Mouse (Mus musculus) forebrain, embryonic 14.5 days (tissue): ENCODE data around the gene Nova2. TPM values are rescaled to one million over a fixed set of nuclear protein-coding genes. Genes with fewer than 3 reads are reported as not detected.

Source experiments
- ATAC-seq: fragments of 200-750 bp; cut with Nextera tagmentation; 2 replicates; pipeline ENCODE4 v1.8.0; 2017; ENCODE audit warnings: mild to moderate bottlenecking, moderate library complexity
- DNase-seq: peaks from one replicate; pipeline ENCODE4 v3.0.0-alpha.2; 2015; ENCODE audit warnings: low spot score
- H3K27ac ChIP-seq: fragments of 300-500 bp; sonication (generic); 2 replicates; pipeline ENCODE4 v1.5.1; 2014; ENCODE audit warnings: low read depth, mild to moderate bottlenecking, control low read depth, low read length, moderate library complexity
- H3K27me3 ChIP-seq: fragments of 300-500 bp; sonication (generic); replicated peaks from 2 replicates; pipeline ENCODE4 v1.6.1; 2014; ENCODE audit warnings: low read length, control low read depth, mixed read lengths; ENCODE audit not compliant: control insufficient read depth, insufficient read depth
- H3K36me3 ChIP-seq: fragments of 300-500 bp; sonication (generic); 2 replicates; pipeline ENCODE4 v1.6.1; 2014; ENCODE audit warnings: low read length, control low read depth; ENCODE audit not compliant: control insufficient read depth, insufficient read depth
- H3K4me1 ChIP-seq: fragments of 300-500 bp; sonication (generic); 2 replicates; pipeline ENCODE4 v1.6.1; 2014; ENCODE audit warnings: antibody characterized with exemption, low read length, control low read depth; ENCODE audit not compliant: control insufficient read depth, insufficient read depth
- H3K4me2 ChIP-seq: fragments of 300-500 bp; sonication (generic); 2 replicates; pipeline ENCODE4 v1.6.1; 2014; ENCODE audit warnings: mild to moderate bottlenecking, control low read depth, low read length
- H3K4me3 ChIP-seq: fragments of 300-500 bp; sonication (generic); 2 replicates; pipeline ENCODE4 v1.5.1; 2014; ENCODE audit warnings: low read depth, low read length, control low read depth
- H3K9ac ChIP-seq: fragments of 300-500 bp; sonication (generic); 2 replicates; pipeline ENCODE4 v1.6.1; 2014; ENCODE audit warnings: mild to moderate bottlenecking, low read length, control low read depth, moderate library complexity
- H3K9me3 ChIP-seq: fragments of 300-500 bp; sonication (generic); replicated peaks from 2 replicates; pipeline ENCODE4 v1.6.1; 2016; ENCODE audit warnings: low read length, control low read depth, mixed read lengths; ENCODE audit not compliant: control insufficient read depth
- WGBS: fragments of 180-500 bp; shearing (Covaris S2); extraction: QIAGEN DNeasy Blood & Tissue Kit; methylation state at CpG from one replicate; pipeline ENCODE4 v1.1.7; 2014; 5-methylcytosine and 5-hydroxymethylcytosine counted together
- polyA plus RNA-seq: library from polyadenylated mRNA; unstranded; fragments of >200 nt; fragmentation: Nextera tagmentation; extraction: Ambion mirVana; gene quantifications from 2 replicates; pipeline ENCODE4 v1.2.1, GENCODE M21; 2014

Nova2 gene
- polyA plus RNA-seq, 1 experiment from 2014 or later, result 13.1 TPM

- 0% methylated on average over 1 of the region's 1 CpGs for WGBS
- peak; percentile 73 for DNase-seq
- Histone ChIP-seq H3K36me3 (peaks cover 35% of the 10 kb centered on the region), H3K4me3 (no peak overlapping the region), H3K27ac (peak overlapping the region; percentile 81), H3K27me3 (no peaks in the 10 kb centered on the region), H3K4me2 (peak overlapping the region; percentile 37), H3K9ac (peak overlapping the region; percentile 41; the same call in 1 of the 2 replicates), H3K4me1 (peaks cover 20% of the 10 kb centered on the region), H3K9me3 (no peaks in the 10 kb centered on the region)
- ATAC-seq, result peak; percentile 88
These were observed 16.7 kb downstream of the Nova2 start for GRCm38 (mm10) chr7:18942376-18942775.

GRCm38 (mm10) chr7:18942815-18943214 is 17.1 kb downstream of the Nova2 start:
- Histone ChIP-seq H3K9me3 (no peaks in the 10 kb centered on the region), H3K4me3 (no peak overlapping the region), H3K4me2 (no peak overlapping the region), H3K9ac (no peak overlapping the region), H3K27ac (peak overlapping the region; percentile 81), H3K36me3 (peaks cover 40% of the 10 kb centered on the region), H3K4me1 (peaks cover 22% of the 10 kb centered on the region), H3K27me3 (no peaks in the 10 kb centered on the region)
- ATAC-seq (peak; percentile 45), DNase-seq (no peak)
- 41% methylated on average over 9 of the region's 9 CpGs for WGBS

- Histone ChIP-seq H3K9ac (peak overlapping the region; percentile 2; the same call in 1 of the 2 replicates), H3K27ac (peak overlapping the region; percentile 92), H3K36me3 (peaks cover 48% of the 10 kb centered on the region), H3K4me1 (peaks cover 39% of the 10 kb centered on the region), H3K4me2 (no peak overlapping the region), H3K27me3 (no peaks in the 10 kb centered on the region), H3K9me3 (no peaks in the 10 kb centered on the region), H3K4me3 (no peak overlapping the region)
- no peak for ATAC-seq
- no peak for DNase-seq
- WGBS, result 49% methylated on average over 6 of the region's 6 CpGs
These were observed 22.5 kb downstream of the Nova2 start for GRCm38 (mm10) chr7:18948151-18948550.

GRCm38 (mm10) chr7:18949781-18950522 is 24.3 kb downstream of the Nova2 start:
- Histone ChIP-seq H3K9me3 (no peaks in the 10 kb centered on the region), H3K27me3 (no peaks in the 10 kb centered on the region), H3K36me3 (peaks cover 53% of the 10 kb centered on the region), H3K9ac (peak overlapping the region; percentile 29; the same call in 1 of the 2 replicates), H3K4me1 (peaks cover 37% of the 10 kb centered on the region), H3K27ac (peak overlapping the region; percentile 92), H3K4me3 (no peak overlapping the region), H3K4me2 (peak overlapping the region; percentile 35)
- DNase-seq, result peak; percentile 96
- 11% methylated on average over 12 of the region's 12 CpGs for WGBS
- ATAC-seq, result peak; percentile 93

- 14% methylated on average over 18 of the region's 18 CpGs for WGBS
- ATAC-seq (peak; percentile 49), DNase-seq (peak; percentile 85)
- Histone ChIP-seq H3K36me3 (peaks cover 51% of the 10 kb centered on the region), H3K9me3 (no peaks in the 10 kb centered on the region), H3K4me2 (peak overlapping the region; percentile 35), H3K27ac (peak overlapping the region; percentile 92), H3K9ac (peak overlapping the region; percentile 29; the same call in 1 of the 2 replicates), H3K4me1 (peaks cover 37% of the 10 kb centered on the region), H3K27me3 (no peaks in the 10 kb centered on the region), H3K4me3 (no peak overlapping the region)
These were observed 25.0 kb downstream of the Nova2 start for GRCm38 (mm10) chr7:18950523-18951315.

GRCm38 (mm10) chr7:18951397-18951796 is 25.7 kb downstream of the Nova2 start:
- H3K4me2 ChIP-seq, result peak overlapping the region; percentile 35
- no peaks in the 10 kb centered on the region for H3K27me3 ChIP-seq
- no peak overlapping the region for H3K4me3 ChIP-seq
- no peaks in the 10 kb centered on the region for H3K9me3 ChIP-seq
- peak overlapping the region; percentile 92 for H3K27ac ChIP-seq
- H3K36me3 ChIP-seq, result peaks cover 55% of the 10 kb centered on the region
- ATAC-seq (no peak), DNase-seq (no peak)
- 22% methylated on average over 15 of the region's 15 CpGs for WGBS
- H3K9ac ChIP-seq, result no peak overlapping the region; the same call in 1 of the 2 replicates
- peaks cover 37% of the 10 kb centered on the region for H3K4me1 ChIP-seq

GRCm38 (mm10) chr7:18957569-18958383 is 32.1 kb downstream of the Nova2 start:
- no peaks in the 10 kb centered on the region for H3K27me3 ChIP-seq
- H3K36me3 ChIP-seq, result peaks cover 46% of the 10 kb centered on the region
- DNase-seq (peak; percentile 69), ATAC-seq (peak; percentile 60)
- H3K9me3 ChIP-seq, result no peaks in the 10 kb centered on the region
- peaks cover 25% of the 10 kb centered on the region for H3K4me1 ChIP-seq
- H3K4me3 ChIP-seq, result peak overlapping the region; percentile 36
- H3K9ac ChIP-seq, result peak overlapping the region; percentile 70
- under 1% methylated on average over 87 of the region's 107 CpGs for WGBS
- H3K4me2 ChIP-seq, result peak overlapping the region; percentile 75
- H3K27ac ChIP-seq, result peak overlapping the region; percentile 48; the same call in 1 of the 2 replicates

- DNase-seq, result peak; percentile 19
- peak overlapping the region; percentile 75 for H3K4me2 ChIP-seq
- H3K27ac ChIP-seq, result no peak overlapping the region
- peaks cover 27% of the 10 kb centered on the region for H3K4me1 ChIP-seq
- peak overlapping the region; percentile 36 for H3K4me3 ChIP-seq
- H3K27me3 ChIP-seq, result no peaks in the 10 kb centered on the region
- 7% methylated on average over 19 of the region's 21 CpGs for WGBS
- H3K9me3 ChIP-seq, result no peaks in the 10 kb centered on the region
- H3K36me3 ChIP-seq, result peaks cover 41% of the 10 kb centered on the region
- H3K9ac ChIP-seq, result peak overlapping the region; percentile 70
- ATAC-seq, result peak; percentile 6; the same call in 1 of the 2 replicates
These were observed 32.7 kb downstream of the Nova2 start for GRCm38 (mm10) chr7:18958384-18958766.
